Mouse (Mus musculus): Measurements from ENCODE around the gene Fam196b. TPM values are rescaled to one million over a fixed set of nuclear protein-coding genes. Genes with fewer than 3 reads are reported as not detected.

The Fam196b gene
- total RNA-seq (2014; fragmentation: Nextera tagmentation), result not detected in 2 replicates
- not detected in 2 replicates for total RNA-seq (2017)

DNA sequence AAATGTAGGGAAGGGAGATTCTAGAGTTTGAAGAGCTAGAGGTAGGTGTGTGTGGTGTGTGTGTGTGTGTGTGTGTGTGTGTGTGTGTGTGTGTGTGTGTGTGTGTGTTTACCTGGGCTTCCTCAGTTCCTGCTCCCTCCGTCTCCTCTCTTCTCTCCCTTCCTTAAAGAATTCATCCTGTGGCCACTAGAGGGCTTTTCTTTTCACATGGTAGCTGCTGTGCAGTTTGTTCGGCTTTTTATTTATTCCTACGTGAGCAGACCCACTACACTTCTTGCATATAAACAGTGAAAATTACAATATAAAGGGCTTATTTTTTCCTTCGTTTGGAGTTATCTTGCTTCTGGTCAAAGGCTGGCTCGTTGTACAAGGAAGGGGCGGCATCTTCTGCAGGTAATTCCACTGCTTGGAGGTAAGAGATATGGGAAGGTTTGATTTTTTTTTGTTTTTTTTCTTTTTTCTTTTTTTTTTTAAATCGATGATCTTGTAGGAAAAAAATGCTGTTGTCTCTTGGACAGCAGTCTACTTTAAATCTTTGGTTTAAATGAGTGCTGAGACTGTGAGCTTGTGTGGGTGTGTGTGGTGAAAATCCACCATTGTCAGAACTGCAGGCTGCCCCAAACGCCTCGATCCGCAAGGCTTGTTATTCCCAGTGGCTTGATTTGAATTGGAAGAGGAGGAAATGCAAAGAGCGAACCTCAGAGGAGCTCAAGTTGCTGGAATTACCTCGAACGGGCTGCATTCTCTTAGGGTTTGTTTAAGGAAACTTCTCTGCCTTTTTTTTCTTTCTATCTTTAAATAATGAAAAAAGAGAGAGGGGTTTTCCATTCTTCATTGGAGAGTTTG lies at the start of gene Fam196b:
Fam196b (plus strand) TSS at position 289 of the 846 bp plus-strand sequence.
- peak; percentile 48; the same call in 1 of the 2 replicates for ATAC-seq (replicated peaks; ENCODE audit: poor library complexity, severe bottlenecking)

- no peak for ATAC-seq (replicated peaks; ENCODE audit: poor library complexity, severe bottlenecking)
These were observed 42.6 kb upstream of the Fam196b start for GRCm38 (mm10) chr11:34272016-34272415.

DNA sequence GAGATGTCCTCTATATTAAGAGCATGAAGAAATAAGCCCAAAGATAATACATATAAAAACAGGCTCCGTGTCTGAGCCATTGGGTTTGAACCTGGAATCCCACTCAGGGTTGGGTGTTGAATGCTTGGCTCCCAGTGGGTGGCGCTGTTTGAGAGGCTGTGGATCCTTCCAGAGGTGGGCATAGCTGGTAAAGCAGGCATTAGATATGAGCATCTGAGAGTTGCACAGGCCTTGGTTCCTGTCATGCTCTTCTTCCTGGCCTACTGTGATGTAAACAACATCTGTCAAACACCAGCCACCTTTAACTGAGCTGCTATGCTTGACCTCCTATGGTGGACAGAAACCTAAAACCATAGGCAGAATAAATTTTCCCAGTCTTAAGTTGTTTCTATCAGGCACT lies 38.7 kb upstream of the Fam196b start:
- peak; percentile 48; the same call in 1 of the 2 replicates for ATAC-seq (replicated peaks; ENCODE audit: poor library complexity, severe bottlenecking)

- no peak for ATAC-seq (replicated peaks; ENCODE audit: poor library complexity, severe bottlenecking)
These were observed 38.1 kb upstream of the Fam196b start for GRCm38 (mm10) chr11:34276363-34277046.

- no peak for ATAC-seq (replicated peaks; ENCODE audit: poor library complexity, severe bottlenecking)
These were observed 37.6 kb upstream of the Fam196b start for GRCm38 (mm10) chr11:34277047-34277445.

GRCm38 (mm10) chr11:34284124-34284808 lies 30.4 kb upstream of the Fam196b start:
- no peak for ATAC-seq (replicated peaks; ENCODE audit: poor library complexity, severe bottlenecking)

- no peak for ATAC-seq (replicated peaks; ENCODE audit: poor library complexity, severe bottlenecking)
These were observed 24.4 kb upstream of the Fam196b start for GRCm38 (mm10) chr11:34290265-34290664.

- no peak for ATAC-seq (replicated peaks; ENCODE audit: poor library complexity, severe bottlenecking)
These were observed 23.9 kb upstream of the Fam196b start for GRCm38 (mm10) chr11:34290708-34291107.

- ATAC-seq (replicated peaks; ENCODE audit: poor library complexity, severe bottlenecking), result no peak
These were observed 23.3 kb upstream of the Fam196b start for GRCm38 (mm10) chr11:34291304-34291703.

DNA sequence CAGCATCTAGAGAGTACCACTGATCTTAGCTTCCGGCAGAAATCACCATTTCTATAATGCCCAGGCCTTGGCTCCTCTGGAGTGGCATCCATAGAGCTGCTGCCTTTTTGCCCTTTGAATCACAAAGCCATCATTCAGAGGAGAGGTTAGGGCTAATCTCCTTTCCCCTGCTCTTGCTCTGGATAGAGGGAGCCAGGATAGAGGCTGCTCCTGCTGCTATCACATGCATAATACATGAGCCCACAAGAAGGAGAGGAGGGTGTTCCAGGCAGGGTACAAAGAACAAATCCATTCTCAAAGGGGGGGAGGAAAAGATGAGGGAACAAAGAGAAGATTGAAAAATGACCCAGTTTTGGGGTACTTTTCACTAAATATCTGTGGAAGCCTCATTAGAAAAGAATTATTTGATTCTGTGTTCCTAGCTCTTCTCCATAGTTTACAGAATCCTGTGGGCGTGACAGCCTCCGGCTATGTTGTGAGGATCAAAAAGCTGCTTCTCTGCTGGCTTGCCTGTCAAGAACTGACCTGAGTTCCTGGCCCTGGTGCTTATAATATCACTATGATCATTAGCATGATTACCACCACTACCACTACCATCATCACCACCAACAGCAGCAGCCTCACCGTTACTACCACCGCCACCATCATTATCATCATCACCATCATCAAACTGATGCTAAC lies 16.8 kb upstream of the Fam196b start:
- no peak for ATAC-seq (replicated peaks; ENCODE audit: poor library complexity, severe bottlenecking)

GRCm38 (mm10) chr11:34299550-34299949 lies 15.1 kb upstream of the Fam196b start:
- no peak for ATAC-seq (replicated peaks; ENCODE audit: poor library complexity, severe bottlenecking)

GRCm38 (mm10) chr11:34300064-34300463 lies 14.6 kb upstream of the Fam196b start:
- no peak for ATAC-seq (replicated peaks; ENCODE audit: poor library complexity, severe bottlenecking)

GRCm38 (mm10) chr11:34306231-34306630 lies 8.4 kb upstream of the Fam196b start:
- ATAC-seq (replicated peaks; ENCODE audit: poor library complexity, severe bottlenecking), result no peak

DNA sequence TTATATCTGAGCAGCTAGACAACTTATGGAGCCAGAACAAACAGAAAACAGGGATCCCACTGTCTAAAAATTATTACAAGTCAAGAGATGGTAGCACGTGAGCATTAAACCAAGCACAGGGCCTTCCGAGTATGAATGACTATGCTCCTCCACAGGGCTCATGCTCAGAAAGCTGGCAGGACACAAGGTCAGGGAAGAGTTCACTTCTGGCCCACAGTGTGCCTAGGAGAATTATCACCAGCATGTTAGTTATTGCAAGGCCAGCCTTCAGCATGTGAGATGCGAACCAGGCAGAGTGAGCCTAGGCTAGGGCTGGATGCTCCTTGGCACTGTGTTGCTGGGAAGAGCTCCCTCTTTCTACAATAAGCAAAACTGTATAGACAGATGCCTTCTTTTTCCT lies 5.9 kb upstream of the Fam196b start:
- no peak for ATAC-seq (replicated peaks; ENCODE audit: poor library complexity, severe bottlenecking)

DNA sequence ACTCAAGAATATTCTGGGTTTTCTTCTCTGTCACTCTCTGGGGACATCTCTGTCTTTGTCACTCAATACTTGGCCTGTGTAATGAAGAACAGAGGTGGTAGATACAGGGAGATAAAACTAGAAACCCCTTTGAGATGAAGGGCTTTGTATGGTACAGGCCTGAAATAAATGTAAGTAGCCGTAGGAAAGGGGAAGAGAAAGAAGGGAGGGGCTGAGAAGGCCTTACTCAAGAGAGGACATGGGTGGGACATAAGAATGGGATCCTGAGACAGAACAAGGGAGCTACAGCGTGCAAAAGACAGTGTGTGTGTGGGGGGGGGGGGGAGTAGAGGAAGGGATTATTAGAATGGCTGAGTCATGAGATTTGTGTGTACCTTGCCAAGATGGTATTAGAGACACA lies 5.3 kb upstream of the Fam196b start:
- peak; percentile 93 for ATAC-seq (replicated peaks; ENCODE audit: poor library complexity, severe bottlenecking)

DNA sequence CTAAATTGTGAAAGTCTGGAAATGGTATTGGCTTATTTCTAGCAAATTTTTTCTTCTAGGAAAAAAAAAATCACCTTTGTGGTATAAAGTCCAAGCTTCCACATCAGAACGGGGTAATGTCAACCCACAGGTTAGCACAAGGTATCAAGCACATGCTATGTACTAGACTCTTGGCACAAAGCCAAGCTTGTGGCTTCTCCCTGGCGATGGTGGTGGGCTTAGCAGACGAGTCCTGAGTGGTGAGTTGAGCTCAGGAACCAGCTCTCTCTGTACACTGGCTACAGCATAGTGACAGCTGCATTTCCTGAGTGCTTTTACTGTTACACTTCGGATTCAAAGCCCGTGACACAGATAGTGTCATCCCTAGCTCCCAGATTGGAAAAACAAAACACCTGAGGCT lies 2.9 kb upstream of the Fam196b start:
- ATAC-seq (replicated peaks; ENCODE audit: poor library complexity, severe bottlenecking), result no peak

DNA sequence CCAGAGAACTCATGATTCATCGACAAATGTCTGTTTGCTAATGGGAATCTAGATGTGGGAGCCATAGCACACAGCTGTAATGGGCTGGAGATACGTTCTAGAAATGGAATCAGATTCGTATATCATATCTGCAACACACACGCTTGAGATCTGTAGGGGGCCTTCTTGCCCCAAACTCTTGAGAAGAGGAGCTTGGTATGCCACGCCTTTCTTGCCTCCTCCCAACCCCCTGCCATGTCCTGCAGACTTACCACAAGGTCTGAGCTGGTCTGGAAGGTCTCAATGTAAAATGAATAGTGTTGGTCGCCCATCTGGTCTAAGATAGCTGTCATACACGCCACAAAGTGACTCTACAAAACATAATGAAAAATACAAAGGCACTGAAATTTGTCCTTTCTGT lies 2.4 kb upstream of the Fam196b start:
- no peak for ATAC-seq (replicated peaks; ENCODE audit: poor library complexity, severe bottlenecking)

DNA sequence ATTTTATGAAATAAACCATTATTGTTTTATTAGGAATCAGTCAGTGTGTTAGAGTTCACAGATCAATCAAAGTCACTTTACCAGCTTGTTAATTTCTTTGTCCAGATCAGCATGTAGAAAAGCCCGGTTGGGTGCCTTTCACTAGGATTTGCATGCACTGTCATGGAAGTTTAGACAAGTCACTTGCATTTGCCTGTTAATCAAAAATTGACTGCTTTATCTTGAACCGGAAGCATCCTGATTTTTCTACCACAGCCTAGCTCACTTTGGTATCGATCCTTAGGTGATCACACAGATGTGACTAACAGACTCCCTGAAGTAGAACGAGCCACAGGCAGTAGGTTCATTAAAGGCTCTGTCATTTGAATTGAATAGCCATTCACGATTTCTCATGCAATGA lies 761 bp downstream of the Fam196b start:
- ATAC-seq (replicated peaks; ENCODE audit: poor library complexity, severe bottlenecking), result no peak

GRCm38 (mm10) chr11:34316176-34316575 lies 1.6 kb downstream of the Fam196b start:
- no peak for ATAC-seq (replicated peaks; ENCODE audit: poor library complexity, severe bottlenecking)

GRCm38 (mm10) chr11:34317001-34317400 lies 2.4 kb downstream of the Fam196b start:
- ATAC-seq (replicated peaks; ENCODE audit: poor library complexity, severe bottlenecking), result no peak

Data from granulocyte monocyte progenitor cell, adult 5-6 weeks (primary cell).